Mouse (Mus musculus) bone marrow, adult 2 months (tissue): Measurements from ENCODE around the gene Pfas. TPM values are rescaled to one million over a fixed set of nuclear protein-coding genes. Genes with fewer than 3 reads are reported as not detected.
"Not testable (repeated sequence)": the region's sequence is repeated elsewhere in the genome, so short reads cannot be mapped to it uniquely, and the experiment has no call there.

Source experiments
- H3K27ac ChIP-seq: fragments of 200-500 bp; 2 replicates; pipeline ENCODE4 v1.5.1; 2012; ENCODE audit warnings: low read depth, mild to moderate bottlenecking, control low read depth, inconsistent platforms, low read length; ENCODE audit not compliant: control insufficient read depth, poor library complexity, insufficient read depth
- H3K4me1 ChIP-seq: fragments of 200-500 bp; 2 replicates; pipeline ENCODE4 v1.6.1; 2011; ENCODE audit warnings: low read length; ENCODE audit not compliant: control insufficient read depth, insufficient read depth
- H3K4me3 ChIP-seq: fragments of 200-500 bp; replicated peaks from 2 replicates; pipeline ENCODE3; 2011; ENCODE audit warnings: mild to moderate bottlenecking, low read depth, low read length, control low read depth; ENCODE audit not compliant: control insufficient read depth
- CTCF ChIP-seq: fragments of 200-500 bp; IDR thresholded peaks from 2 replicates; pipeline ENCODE4 v1.5.1; 2011; ENCODE audit warnings: low read length, control low read depth; ENCODE audit not compliant: control insufficient read depth, insufficient read depth
- POLR2A ChIP-seq: fragments of 200-500 bp; IDR thresholded peaks from 2 replicates; pipeline ENCODE4 v1.6.1; 2011; ENCODE audit warnings: low read depth, mild to moderate bottlenecking, control low read depth, low read length, borderline replicate concordance; ENCODE audit not compliant: control insufficient read depth
- WGBS: fragments of 180-500 bp; shearing (Covaris S2); methylation state at CpG from one replicate; pipeline ENCODE4 v1.1.7; 2018; 5-methylcytosine and 5-hydroxymethylcytosine counted together
- polyA plus RNA-seq: library from polyadenylated mRNA; stranded (reverse); fragments of >200 nt; gene quantifications from 2 replicates; pipeline ENCODE4 v1.2.4, GENCODE M21; 2011; ENCODE audit warnings: low replicate concordance; ENCODE audit not compliant: missing spikeins, insufficient read depth, insufficient read length

Gene Pfas
- polyA plus RNA-seq, 1 experiment, result 34.4 TPM

DNA sequence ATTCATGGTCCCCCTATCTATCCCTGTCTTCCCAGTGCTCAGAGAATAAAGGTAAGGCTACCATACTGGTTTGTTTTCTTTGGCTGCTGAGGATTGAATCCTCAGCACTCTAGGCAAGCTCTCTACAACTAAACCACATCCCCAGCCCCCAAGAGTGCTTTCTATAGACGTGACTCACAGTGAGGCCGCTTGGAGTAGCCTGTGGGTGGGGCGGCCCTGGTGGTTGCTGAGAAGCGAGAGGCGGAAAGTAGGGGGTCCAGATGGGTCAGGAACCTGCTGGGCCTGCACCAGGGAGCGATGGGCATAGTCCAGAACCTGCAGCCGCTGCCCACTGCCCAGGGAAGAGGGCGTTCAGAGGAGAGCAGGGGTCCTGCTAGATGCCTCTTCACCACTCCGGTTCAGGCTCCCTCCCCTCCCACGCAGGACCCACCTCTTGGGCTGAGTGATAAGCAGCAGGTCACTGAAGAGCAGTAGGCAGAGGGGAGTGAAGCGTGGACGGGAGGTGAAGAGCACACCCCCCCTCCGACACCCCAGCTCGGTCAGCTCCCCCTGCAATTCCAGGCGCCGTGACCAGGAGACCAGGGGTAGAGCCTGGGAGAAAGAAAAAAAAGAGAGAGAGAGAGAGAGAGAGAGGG lies 61.3 kb downstream of the Pfas start:
- no peaks in the 10 kb centered on the region for H3K4me1 ChIP-seq
- H3K27ac ChIP-seq, result no peak overlapping the region
- TF ChIP-seq CTCF, result no peak
- TF ChIP-seq POLR2A, result no peak
- H3K4me3 ChIP-seq, result no peak overlapping the region
- 79% methylated on average over 16 of the region's 16 CpGs for WGBS

DNA sequence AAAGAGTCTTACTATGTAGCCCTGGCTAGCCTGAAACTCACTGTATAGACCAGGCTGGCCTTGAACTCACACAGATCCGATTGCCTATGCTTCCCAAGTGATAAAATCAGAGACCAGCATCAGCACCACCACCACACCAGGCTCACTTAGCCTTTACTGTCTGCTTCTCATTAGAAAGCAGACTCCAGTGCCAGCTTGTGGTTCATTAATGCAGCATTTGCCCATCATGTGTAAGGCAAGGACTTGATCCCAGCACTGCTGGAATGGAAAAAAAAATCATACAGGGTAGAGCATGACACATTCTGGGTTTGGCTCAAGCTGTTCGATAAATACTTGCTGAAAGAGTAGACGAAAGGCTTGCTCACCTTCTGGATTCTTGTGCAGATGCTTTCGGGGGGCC lies 62.3 kb downstream of the Pfas start:
- Histone ChIP-seq H3K27ac (no peak overlapping the region), H3K4me1 (no peaks in the 10 kb centered on the region), H3K4me3 (no peak overlapping the region)
- TF ChIP-seq CTCF (no peak), POLR2A (no peak)
- WGBS, result 80% methylated on average over 4 of the region's 4 CpGs

GRCm38 (mm10) chr11:68945245-68945644 lies 63.0 kb downstream of the Pfas start:
- Histone ChIP-seq H3K4me3 (no peak overlapping the region), H3K4me1 (no peaks in the 10 kb centered on the region)
- 63% methylated on average over 2 of the region's 2 CpGs for WGBS

GRCm38 (mm10) chr11:68942731-68943130 lies 65.5 kb downstream of the Pfas start:
- TF ChIP-seq CTCF (no peak), POLR2A (no peak)
- Histone ChIP-seq H3K4me3 (no peak overlapping the region), H3K27ac (no peak overlapping the region), H3K4me1 (no peaks in the 10 kb centered on the region)
- WGBS, result 88% methylated on average over 8 of the region's 8 CpGs

More at GRCm38 (mm10) chr11:68945245-68945644, 63.0 kb downstream of the Pfas start:
- H3K27ac ChIP-seq, result no peak overlapping the region
- TF ChIP-seq CTCF, result no peak
- TF ChIP-seq POLR2A, result no peak

- TF ChIP-seq CTCF, result no peak
- TF ChIP-seq POLR2A, result no peak
- H3K27ac ChIP-seq, result no peak overlapping the region
- 57% methylated on average over 4 of the region's 4 CpGs for WGBS
- no peak overlapping the region for H3K4me3 ChIP-seq
- no peaks in the 10 kb centered on the region for H3K4me1 ChIP-seq
These were observed 67.7 kb downstream of the Pfas start for GRCm38 (mm10) chr11:68940516-68940915.

DNA sequence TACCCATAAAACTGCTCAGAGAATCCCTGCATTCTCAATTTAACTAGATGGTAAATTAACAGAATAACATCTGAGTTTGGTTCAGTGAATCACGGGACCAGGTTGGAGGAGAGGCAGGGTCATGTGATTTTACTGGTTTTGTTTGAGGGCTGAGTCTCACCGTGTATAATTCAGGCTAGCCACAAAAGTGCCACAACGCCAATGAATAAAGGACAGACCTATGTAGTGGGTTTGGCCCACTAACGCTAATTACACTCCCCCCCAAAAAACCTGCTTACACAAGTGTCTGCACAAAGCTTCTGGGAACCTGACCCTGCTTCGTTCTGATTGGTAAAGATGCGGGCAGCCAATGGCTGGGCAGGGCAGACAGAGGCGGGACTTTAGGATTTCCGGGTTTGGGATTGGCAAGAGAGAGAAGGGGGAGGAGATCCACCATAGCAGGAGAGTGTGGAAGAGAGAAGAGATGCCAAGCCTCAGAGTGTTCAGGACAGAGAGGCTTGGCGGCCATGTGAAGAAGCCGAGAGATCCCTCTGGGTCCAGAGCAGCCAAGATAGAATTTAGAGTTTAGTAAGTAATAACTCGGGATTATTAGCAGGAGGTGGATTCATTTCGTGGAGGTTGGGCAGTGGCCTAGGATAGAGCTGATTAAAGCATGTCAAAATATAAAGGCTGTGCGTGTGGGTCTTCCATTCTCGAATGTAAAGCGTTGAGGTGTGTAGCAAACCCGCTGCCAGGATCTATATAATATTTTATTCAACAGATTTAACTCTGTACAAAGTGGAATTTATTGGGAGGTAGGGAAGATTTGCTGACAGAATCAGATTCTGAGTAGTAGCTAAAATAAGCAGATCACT lies 68.6 kb downstream of the Pfas start:
- peak overlapping the region; percentile 51 for H3K4me3 ChIP-seq
- TF ChIP-seq POLR2A, result no peak; the same call in 1 of the 2 replicates
- TF ChIP-seq CTCF, result no peak
- under 1% methylated on average over 16 of the region's 16 CpGs for WGBS
- H3K4me1 ChIP-seq, result no peaks in the 10 kb centered on the region
- no peak overlapping the region for H3K27ac ChIP-seq

GRCm38 (mm10) chr11:68936951-68937350 lies 71.3 kb downstream of the Pfas start:
- H3K27ac ChIP-seq, H3K4me3 ChIP-seq, H3K4me1 ChIP-seq: not testable (repeated sequence)
- WGBS, result 83% methylated on average over 4 of the region's 4 CpGs

Other genes with a start within 250 kb of the Pfas start
- gene Ndel1, start 136.6 kb downstream of the Pfas start, polyA plus RNA-seq, result 21.2 and 25.6 TPM in 2 replicates
- gene Rnf222, start 119.9 kb downstream of the Pfas start, polyA plus RNA-seq, result 1.4 TPM in 1 of 2 replicates, not detected in the other
- gene Rpl26, start 106.9 kb downstream of the Pfas start, polyA plus RNA-seq, result 2,007 and 3,389 TPM in 2 replicates
- gene Odf4, start 81.4 kb downstream of the Pfas start, polyA plus RNA-seq, result not detected in 2 replicates
- 1.9 and 4.5 TPM in 2 replicates for gene Arhgef15, start 51.0 kb downstream of the Pfas start, polyA plus RNA-seq
- 1.6 and 2.9 TPM in 2 replicates for gene Slc25a35, start 40.3 kb downstream of the Pfas start, polyA plus RNA-seq
- 18.3 and 38.3 TPM in 2 replicates for gene Rangrf, start 33.3 kb downstream of the Pfas start, polyA plus RNA-seq
- 19.0 and 38.1 TPM in 2 replicates for gene Ctc1, start 7.5 kb upstream of the Pfas start, polyA plus RNA-seq
- gene Aurkb, start 37.2 kb upstream of the Pfas start, polyA plus RNA-seq, result 53.2 and 100 TPM in 2 replicates
- 16.4 and 18.4 TPM in 2 replicates for gene Borcs6, start 51.3 kb upstream of the Pfas start, polyA plus RNA-seq
- 16.3 and 31.0 TPM in 2 replicates for gene Tmem107, start 62.3 kb upstream of the Pfas start, polyA plus RNA-seq
- 50.5 and 55.9 TPM in 2 replicates for gene Vamp2, start 80.0 kb upstream of the Pfas start, polyA plus RNA-seq
- gene Per1, start 86.8 kb upstream of the Pfas start, polyA plus RNA-seq, result 28.8 and 46.2 TPM in 2 replicates
- 1.1 TPM in 1 of 2 replicates, not detected in the other for gene Hes7, start 111.9 kb upstream of the Pfas start, polyA plus RNA-seq
- not detected in 2 replicates for gene 9130213A22Rik, start 114.1 kb upstream of the Pfas start, polyA plus RNA-seq
- 0.82 TPM in 1 of 2 replicates, not detected in the other for gene Aloxe3, start 117.4 kb upstream of the Pfas start, polyA plus RNA-seq
- gene Alox12b, start 148.5 kb upstream of the Pfas start, polyA plus RNA-seq, result not detected in 2 replicates
- gene Alox8, start 189.4 kb upstream of the Pfas start, polyA plus RNA-seq, result not detected in 2 replicates
- not detected in 2 replicates for gene Gucy2e, start 228.6 kb upstream of the Pfas start, polyA plus RNA-seq